Mouse (Mus musculus) erythroblast, embryonic 14.5 days (primary cell): ENCODE measurements at regions not wholly inside any gene's neighbourhood (a gene's known extent, or its start where the extent isn't known, plus 50 kb on each side); places are given as distances from the start of the nearest gene placed in this dataset.

Source experiments
- H3K27me3 ChIP-seq: 2 replicates; pipeline ENCODE4 v1.6.1; 2012; ENCODE audit warnings: inconsistent platforms; ENCODE audit not compliant: control insufficient read depth
- H3K36me3 ChIP-seq: 2 replicates; pipeline ENCODE4 v1.6.1; 2012; ENCODE audit warnings: mild to moderate bottlenecking, inconsistent platforms; ENCODE audit not compliant: control insufficient read depth
- H3K4me1 ChIP-seq: 2 replicates; pipeline ENCODE4 v1.6.1; 2012; ENCODE audit warnings: inconsistent platforms; ENCODE audit not compliant: control insufficient read depth
- H3K4me3 ChIP-seq: replicated peaks from 2 replicates; pipeline ENCODE3; 2012; ENCODE audit warnings: moderate library complexity, mild to moderate bottlenecking, inconsistent platforms
- H3K9me3 ChIP-seq: 2 replicates; pipeline ENCODE4 v1.6.1; 2012; ENCODE audit warnings: low read length, inconsistent platforms, mixed read lengths; ENCODE audit not compliant: control insufficient read depth
- GATA1 ChIP-seq: IDR thresholded peaks from 2 replicates; pipeline ENCODE4 v1.6.1; 2012; ENCODE audit warnings: low read length, inconsistent platforms, mixed read lengths
- TAL1 ChIP-seq: IDR thresholded peaks from 3 replicates; pipeline ENCODE4 v1.6.1; 2012; ENCODE audit warnings: low read length, inconsistent platforms, mixed read lengths

GRCm38 (mm10) chr10:16508161-16508560 lies 1214.9 kb upstream of the Cited2 start:
- Histone ChIP-seq H3K4me3 (no peak overlapping the region), H3K4me1 (no peaks in the 10 kb centered on the region), H3K27me3 (no peaks in the 10 kb centered on the region), H3K36me3 (no peaks in the 10 kb centered on the region), H3K9me3 (no peaks in the 10 kb centered on the region)
- no peak for TF ChIP-seq GATA1
- TF ChIP-seq TAL1, result no peak

GRCm38 (mm10) chr10:16514656-16515055 lies 1208.4 kb upstream of the Cited2 start:
- no peaks in the 10 kb centered on the region for H3K4me1 ChIP-seq
- no peak for TF ChIP-seq TAL1
- no peak for TF ChIP-seq GATA1
- H3K36me3 ChIP-seq, result no peaks in the 10 kb centered on the region
- H3K27me3 ChIP-seq, result no peaks in the 10 kb centered on the region
- no peak overlapping the region for H3K4me3 ChIP-seq
- H3K9me3 ChIP-seq, result no peaks in the 10 kb centered on the region

GRCm38 (mm10) chr10:16521895-16522294 lies 1201.1 kb upstream of the Cited2 start:
- Histone ChIP-seq H3K27me3 (no peaks in the 10 kb centered on the region), H3K9me3 (no peaks in the 10 kb centered on the region), H3K4me1 (no peaks in the 10 kb centered on the region), H3K4me3 (no peak overlapping the region), H3K36me3 (no peaks in the 10 kb centered on the region)
- TF ChIP-seq GATA1 (no peak), TAL1 (no peak)

- no peak overlapping the region for H3K4me3 ChIP-seq
- H3K9me3 ChIP-seq, result no peaks in the 10 kb centered on the region
- H3K4me1 ChIP-seq, result no peaks in the 10 kb centered on the region
- H3K36me3 ChIP-seq, result no peaks in the 10 kb centered on the region
- TF ChIP-seq GATA1, result no peak
- TF ChIP-seq TAL1, result no peak
- H3K27me3 ChIP-seq, result no peaks in the 10 kb centered on the region
Observed at GRCm38 (mm10) chr10:16524101-16524500, 1198.9 kb upstream of the Cited2 start.

GRCm38 (mm10) chr10:16527693-16528092 lies 1195.3 kb upstream of the Cited2 start:
- TF ChIP-seq TAL1 (no peak), GATA1 (no peak)
- Histone ChIP-seq H3K36me3 (no peaks in the 10 kb centered on the region), H3K4me1 (no peaks in the 10 kb centered on the region)

GRCm38 (mm10) chr10:16537660-16538059 lies 1185.4 kb upstream of the Cited2 start:
- H3K4me1 ChIP-seq, result no peaks in the 10 kb centered on the region
- no peaks in the 10 kb centered on the region for H3K36me3 ChIP-seq
- no peaks in the 10 kb centered on the region for H3K27me3 ChIP-seq
- TF ChIP-seq TAL1 (no peak), GATA1 (no peak)
- H3K4me3 ChIP-seq, result no peak overlapping the region
- no peaks in the 10 kb centered on the region for H3K9me3 ChIP-seq

More at GRCm38 (mm10) chr10:16527693-16528092, 1195.3 kb upstream of the Cited2 start:
- H3K4me3 ChIP-seq, result no peak overlapping the region
- H3K27me3 ChIP-seq, result no peaks in the 10 kb centered on the region
- H3K9me3 ChIP-seq, result no peaks in the 10 kb centered on the region

- no peak overlapping the region for H3K4me3 ChIP-seq
- no peaks in the 10 kb centered on the region for H3K27me3 ChIP-seq
- no peaks in the 10 kb centered on the region for H3K4me1 ChIP-seq
- TF ChIP-seq TAL1 (no peak), GATA1 (no peak)
- no peaks in the 10 kb centered on the region for H3K9me3 ChIP-seq
- no peaks in the 10 kb centered on the region for H3K36me3 ChIP-seq
Observed at GRCm38 (mm10) chr10:16538379-16538778, 1184.6 kb upstream of the Cited2 start.

- H3K4me3 ChIP-seq, result no peak overlapping the region
- TF ChIP-seq GATA1, result no peak
- H3K36me3 ChIP-seq, result no peaks in the 10 kb centered on the region
- H3K9me3 ChIP-seq, result no peaks in the 10 kb centered on the region
- H3K4me1 ChIP-seq, result no peaks in the 10 kb centered on the region
- no peaks in the 10 kb centered on the region for H3K27me3 ChIP-seq
Observed at GRCm38 (mm10) chr10:16545445-16545844, 1177.6 kb upstream of the Cited2 start.

- TF ChIP-seq GATA1 (no peak), TAL1 (no peak)
- H3K27me3 ChIP-seq, result no peaks in the 10 kb centered on the region
- no peak overlapping the region for H3K4me3 ChIP-seq
- no peaks in the 10 kb centered on the region for H3K9me3 ChIP-seq
- no peaks in the 10 kb centered on the region for H3K36me3 ChIP-seq
- H3K4me1 ChIP-seq, result no peaks in the 10 kb centered on the region
Observed at GRCm38 (mm10) chr10:16552861-16553635, 1170.0 kb upstream of the Cited2 start.

GRCm38 (mm10) chr10:16574568-16574967 lies 1148.5 kb upstream of the Cited2 start:
- Histone ChIP-seq H3K4me3 (no peak overlapping the region), H3K4me1 (no peaks in the 10 kb centered on the region), H3K9me3 (no peaks in the 10 kb centered on the region), H3K27me3 (no peaks in the 10 kb centered on the region), H3K36me3 (no peaks in the 10 kb centered on the region)
- no peak for TF ChIP-seq GATA1
- TF ChIP-seq TAL1, result no peak
